8 mouse cellular contexts compared by ENCODE assay signal in the genomic region with DNA sequence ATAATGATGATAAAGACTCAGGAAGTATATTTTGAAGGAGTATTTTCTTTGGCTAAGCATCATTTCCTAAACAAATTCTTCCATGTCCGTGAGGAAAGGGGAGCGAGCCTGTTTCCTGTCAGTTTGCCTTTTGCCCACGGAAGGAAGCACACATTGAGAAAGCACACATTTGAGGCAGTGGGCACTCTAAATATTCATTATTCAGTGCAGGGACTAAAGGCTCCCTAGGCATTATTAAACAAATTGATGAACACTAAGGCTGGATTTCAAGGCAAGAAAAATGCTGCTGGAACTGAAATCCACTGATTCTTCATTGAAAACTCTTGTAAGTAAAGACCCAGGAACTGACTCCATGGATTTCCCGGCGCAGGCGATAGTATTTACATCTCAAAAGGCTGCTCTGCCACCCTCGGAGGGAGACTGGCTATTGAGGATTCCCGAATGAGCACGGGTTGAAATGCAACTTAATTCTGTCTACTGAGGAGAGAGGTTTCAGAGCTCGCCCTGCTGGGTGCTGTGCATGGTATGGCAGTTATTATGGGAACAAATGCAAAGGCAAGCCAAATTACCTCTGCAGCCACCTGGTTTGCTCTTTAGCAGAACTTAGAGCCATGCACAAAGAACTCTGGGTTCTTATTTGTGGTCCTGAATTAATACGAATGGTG.
DNase-seq lines count a peak whose midpoint lies in the region; ATAC-seq and TF ChIP-seq lines count a peak whose summit lies in the region.

No protein-coding gene starts in this region.

- no peaks in the 10 kb centered on the region for H3K4me1 ChIP-seq in embryonic facial prominence, embryonic 11.5 days (ENCODE audit: control insufficient read depth, insufficient read depth, low read length)
- H3K4me1 ChIP-seq in hindbrain, embryonic 14.5 days (replicated peaks; ENCODE audit: control insufficient read depth, insufficient read depth, low read length) = peaks cover 39% of the 10 kb centered on the region
- H3K4me1 ChIP-seq in neural tube, embryonic 12.5 days = peaks cover 39% of the 10 kb centered on the region

- no peaks in the 10 kb centered on the region for H3K9me3 ChIP-seq in embryonic facial prominence, embryonic 11.5 days (replicated peaks; ENCODE audit: control insufficient read depth, low read length)
- no peaks in the 10 kb centered on the region for H3K9me3 ChIP-seq in hindbrain, embryonic 14.5 days (ENCODE audit: control insufficient read depth, low read length)
- H3K9me3 ChIP-seq in neural tube, embryonic 12.5 days = no peaks in the 10 kb centered on the region

- no peaks in the 10 kb centered on the region for H3K36me3 ChIP-seq in embryonic facial prominence, embryonic 11.5 days (replicated peaks; ENCODE audit: control insufficient read depth, insufficient read depth, low read depth, low read length)
- no peaks in the 10 kb centered on the region for H3K36me3 ChIP-seq in hindbrain, embryonic 14.5 days (replicated peaks; ENCODE audit: control insufficient read depth, insufficient read depth)
- H3K36me3 ChIP-seq in neural tube, embryonic 12.5 days = no peaks in the 10 kb centered on the region

- no peak overlapping the region for H3K9ac ChIP-seq in embryonic facial prominence, embryonic 11.5 days (replicated peaks; ENCODE audit: low read length)
- H3K9ac ChIP-seq in hindbrain, embryonic 14.5 days = no peak overlapping the region
- H3K9ac ChIP-seq in neural tube, embryonic 12.5 days = no peak overlapping the region

- TF ChIP-seq CTCF in layer of hippocampus, adult 2 months (conservative IDR thresholded peaks at IDR 0.05) = no peak

- no peak for ATAC-seq in embryonic facial prominence, embryonic 11.5 days (replicated peaks; ENCODE audit: insufficient number of reproducible peaks, low FRiP score, low TSS enrichment, low read depth)
- ATAC-seq in hindbrain, embryonic 14.5 days (ENCODE audit: low FRiP score) = peak; percentile 54; the same call in 1 of the 2 replicates
- ATAC-seq in neural tube, embryonic 12.5 days (ENCODE audit: low FRiP score, low read depth) = peak; percentile 80

- peak overlapping the region; percentile 28; the same call in 1 of the 2 replicates for H3K4me3 ChIP-seq in layer of hippocampus, adult 2 months
- H3K4me3 ChIP-seq in embryonic facial prominence, embryonic 11.5 days (ENCODE audit: low read depth, low read length) = no peak overlapping the region
- H3K4me3 ChIP-seq in hindbrain, embryonic 14.5 days (replicated peaks; ENCODE audit: low read length) = 0 out of 2 replicates have a peak overlapping the region, but pooled peaks have one; percentile 6
- H3K4me3 ChIP-seq in neural tube, embryonic 12.5 days = no peak overlapping the region

- no peak for DNase-seq in layer of hippocampus, adult 2 months (ENCODE audit: low spot score in 2 of 2)
- no peak for DNase-seq in layer of hippocampus, adult 8-10 months (ENCODE audit: low spot score in 2 of 2)
- peak; percentile 53 for DNase-seq in embryonic facial prominence, embryonic 11.5 days (ENCODE audit: low spot score)
- DNase-seq in hindbrain, embryonic 14.5 days (ENCODE audit: low spot score) = peak; percentile 52
- no peak for DNase-seq in layer of hippocampus, adult 18-20 months (ENCODE audit: low spot score in 2 of 2)
- no peak for DNase-seq in spleen, postnatal 14 days (ENCODE audit: low spot score in 2 of 2)
- no peak for DNase-seq in adrenal gland, adult 8-10 months

- no peak overlapping the region for H3K27ac ChIP-seq in layer of hippocampus, adult 2 months
- H3K27ac ChIP-seq in embryonic facial prominence, embryonic 11.5 days (replicated peaks; ENCODE audit: low read depth, low read length) = no peak overlapping the region
- peak overlapping the region; percentile 51; the same call in 1 of the 2 replicates for H3K27ac ChIP-seq in hindbrain, embryonic 14.5 days
- no peak overlapping the region for H3K27ac ChIP-seq in neural tube, embryonic 12.5 days

- no peaks in the 10 kb centered on the region for H3K27me3 ChIP-seq in embryonic facial prominence, embryonic 11.5 days (ENCODE audit: control insufficient read depth, insufficient read depth, low read length)
- no peaks in the 10 kb centered on the region for H3K27me3 ChIP-seq in hindbrain, embryonic 14.5 days (ENCODE audit: control insufficient read depth, insufficient read depth, low read length)
- H3K27me3 ChIP-seq in neural tube, embryonic 12.5 days (replicated peaks) = no peaks in the 10 kb centered on the region

- H3K4me2 ChIP-seq in embryonic facial prominence, embryonic 11.5 days (ENCODE audit: low read depth, low read length) = peak overlapping the region; percentile 11; the same call in 1 of the 2 replicates
- H3K4me2 ChIP-seq in hindbrain, embryonic 14.5 days (replicated peaks) = peak overlapping the region; percentile 39
- peak overlapping the region; percentile 47 for H3K4me2 ChIP-seq in neural tube, embryonic 12.5 days (replicated peaks)

- WGBS in embryonic facial prominence, embryonic 11.5 days = 3% methylated on average over 11 of the region's 11 CpGs
- WGBS in hindbrain, embryonic 14.5 days = 2% methylated on average over 11 of the region's 11 CpGs
- 1% methylated on average over 11 of the region's 11 CpGs for WGBS in neural tube, embryonic 12.5 days

Comparison
In these comparisons a context has a peak if more than half of its experiments do, and no peak if none do; other contexts are left out.
1. DNase-seq: peak in embryonic facial prominence, embryonic 11.5 days (single experiment) and hindbrain, embryonic 14.5 days (single experiment); none in layer of hippocampus, adult 2 months (0 of 2), layer of hippocampus, adult 8-10 months (0 of 2), layer of hippocampus, adult 18-20 months (0 of 2), spleen, postnatal 14 days (0 of 2) and adrenal gland, adult 8-10 months (single experiment).
2. H3K4me3 ChIP-seq: peak in layer of hippocampus, adult 2 months (single experiment) and hindbrain, embryonic 14.5 days (single experiment); none in embryonic facial prominence, embryonic 11.5 days (single experiment) and neural tube, embryonic 12.5 days (single experiment).
3. Peak in every context shown above with its lines, with median percentiles within 50 percentile points of each other: H3K4me2 ChIP-seq.